ENCODE assay signal across 9 mouse cellular contexts in the genomic region with DNA sequence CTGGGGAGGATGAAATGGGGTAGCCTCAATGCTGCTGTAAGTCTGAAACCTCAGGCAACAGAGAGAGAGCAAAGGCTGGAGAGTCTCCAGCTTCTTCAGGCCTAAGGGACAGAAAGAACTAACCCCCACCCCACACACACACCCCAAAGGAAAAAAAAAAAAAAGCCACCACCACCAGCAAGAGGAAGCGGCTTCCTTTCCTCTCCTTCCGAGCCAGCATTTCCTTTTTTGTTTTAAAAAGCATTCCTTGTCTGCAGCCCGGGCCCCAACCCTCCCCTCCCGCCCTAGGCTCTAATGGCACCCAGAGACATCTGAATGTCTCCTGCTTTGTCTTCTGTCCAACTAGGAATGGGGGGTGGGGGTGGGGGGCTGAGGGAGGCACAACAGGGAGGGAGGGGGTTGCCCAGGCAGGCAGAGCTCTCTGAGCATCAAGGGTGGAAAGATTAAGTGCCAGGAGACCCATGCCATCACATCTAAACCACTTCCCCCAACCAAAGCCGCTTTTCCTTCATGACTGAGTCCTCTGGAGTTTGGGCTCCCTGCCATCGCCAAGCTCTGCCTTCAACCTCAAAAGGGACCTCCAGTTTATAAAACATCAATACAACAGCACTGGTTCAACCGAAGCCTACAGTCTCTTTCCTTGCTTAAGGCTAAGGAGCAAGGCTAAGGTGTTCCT. TPM values are rescaled to one million over a fixed set of nuclear protein-coding genes. Genes with fewer than 3 reads are reported as not detected.
A peak's percentile ranks its signal among the peaks of the same experiment; 100 is the strongest.
DNase-seq lines count a peak whose midpoint lies in the region; ATAC-seq and TF ChIP-seq lines count a peak whose summit lies in the region.
"Had no signal": no experiment of that assay in that cellular context is flagged by ENCODE, and none has a peak within 500 bp of the region (broad histone marks: within the 10 kb centered on the region; RNA-seq: fewer than 3 reads in every experiment).

No protein-coding gene starts in this region.

- ATAC-seq in forebrain, embryonic 13.5 days: no peak
- no peak for ATAC-seq in forebrain, embryonic 16.5 days
- no peak for ATAC-seq in megakaryocyte, adult 5-6 weeks (ENCODE audit: poor library complexity, severe bottlenecking)
- ATAC-seq in megakaryocyte progenitor cell, adult 5-6 weeks (replicated peaks; ENCODE audit: poor library complexity): no peak

- 0 out of 2 replicates have a peak, but pooled peaks cover 3% of the 10 kb centered on the region for H3K36me3 ChIP-seq in forebrain, embryonic 13.5 days (ENCODE audit: poor library complexity, severe bottlenecking)
- H3K36me3 ChIP-seq in forebrain, embryonic 16.5 days (ENCODE audit: control insufficient read depth, insufficient read depth): no peaks in the 10 kb centered on the region
- peaks cover 77% of the 10 kb centered on the region for H3K36me3 ChIP-seq in megakaryocyte, embryonic 14.5 days (replicated peaks; ENCODE audit: low read length)
- H3K36me3 ChIP-seq in small intestine, adult 2 months (ENCODE audit: control insufficient read depth, insufficient read depth, low read length): peaks cover 10% of the 10 kb centered on the region

- 38% methylated on average over 7 of the region's 7 CpGs for WGBS in forebrain, embryonic 13.5 days
- 24% methylated on average over 7 of the region's 7 CpGs for WGBS in forebrain, embryonic 16.5 days
- 65% methylated on average over 7 of the region's 7 CpGs for WGBS in small intestine, adult 2 months

- no peak overlapping the region for H3K4me3 ChIP-seq in forebrain, embryonic 13.5 days
- no peak overlapping the region for H3K4me3 ChIP-seq in forebrain, embryonic 16.5 days (replicated peaks; ENCODE audit: low read length)
- H3K4me3 ChIP-seq in megakaryocyte, embryonic 14.5 days (replicated peaks): peak overlapping the region; percentile 85
- no peak overlapping the region for H3K4me3 ChIP-seq in small intestine, adult 2 months (ENCODE audit: low read depth, low read length)

- no peak for TF ChIP-seq POLR2A in small intestine, adult 2 months (IDR thresholded peaks at IDR 0.05; ENCODE audit: low read depth, low read length)

- peak; percentile 58 for DNase-seq in induced T-regulatory cell, adult 2 months (ENCODE audit: low read depth)
- no peak for DNase-seq in cerebellum, adult 9-11 months
- DNase-seq: gastrocnemius, postnatal 25 days had no signal

- H3K9me3 ChIP-seq in forebrain, embryonic 13.5 days (replicated peaks): no peaks in the 10 kb centered on the region
- no peaks in the 10 kb centered on the region for H3K9me3 ChIP-seq in forebrain, embryonic 16.5 days (ENCODE audit: control insufficient read depth, low read length)
- peaks cover 4% of the 10 kb centered on the region; the same call in 1 of the 2 replicates for H3K9me3 ChIP-seq in megakaryocyte, embryonic 14.5 days

- H3K9ac ChIP-seq in forebrain, embryonic 13.5 days: 0 out of 2 replicates have a peak overlapping the region, but pooled peaks have one; percentile 12
- no peak overlapping the region for H3K9ac ChIP-seq in forebrain, embryonic 16.5 days (replicated peaks; ENCODE audit: low read depth, low read length)

- no peaks in the 10 kb centered on the region for H3K27me3 ChIP-seq in forebrain, embryonic 13.5 days
- no peaks in the 10 kb centered on the region for H3K27me3 ChIP-seq in forebrain, embryonic 16.5 days (replicated peaks; ENCODE audit: control insufficient read depth, insufficient read depth, low read length)
- H3K27me3 ChIP-seq in megakaryocyte, embryonic 14.5 days (replicated peaks): no peaks in the 10 kb centered on the region
- H3K27me3 ChIP-seq in small intestine, adult 2 months (ENCODE audit: control insufficient read depth, insufficient read depth, low read length): no peaks in the 10 kb centered on the region

- no peak overlapping the region for H3K4me2 ChIP-seq in forebrain, embryonic 13.5 days
- H3K4me2 ChIP-seq in forebrain, embryonic 16.5 days (ENCODE audit: low read length): no peak overlapping the region

- H3K4me1 ChIP-seq in forebrain, embryonic 13.5 days: peaks cover 21% of the 10 kb centered on the region
- H3K4me1 ChIP-seq in forebrain, embryonic 16.5 days (replicated peaks; ENCODE audit: control insufficient read depth, insufficient read depth, low read length): peaks cover 18% of the 10 kb centered on the region
- H3K4me1 ChIP-seq in megakaryocyte, embryonic 14.5 days: peaks cover 97% of the 10 kb centered on the region
- peaks cover 52% of the 10 kb centered on the region for H3K4me1 ChIP-seq in small intestine, adult 2 months (ENCODE audit: control insufficient read depth, insufficient read depth, insufficient read length, low read length)

- H3K27ac ChIP-seq in forebrain, embryonic 13.5 days: 0 out of 2 replicates have a peak overlapping the region, but pooled peaks have one; percentile 16
- H3K27ac ChIP-seq in forebrain, embryonic 16.5 days (ENCODE audit: low read length): no peak overlapping the region
- H3K27ac ChIP-seq in small intestine, adult 2 months (ENCODE audit: insufficient read depth, low read depth, low read length): peak overlapping the region; percentile 85

- TF ChIP-seq CTCF in small intestine, adult 2 months (IDR thresholded peaks at IDR 0.05; ENCODE audit: extremely low read depth, insufficient read length, insufficient replicate concordance, low read depth, low read length): no peak

RNA-seq across cellular contexts. Expression of gene Ksr1, which starts 10.4 kb away (rescaled TPM):
- 4.0 and 4.1 TPM in 2 replicates for polyA plus RNA-seq in forebrain, embryonic 13.5 days (2015; fragmentation: Nextera tagmentation; extraction: Ambion mirVana)
- polyA plus RNA-seq in forebrain, embryonic 16.5 days (2015; fragmentation: Nextera tagmentation; extraction: Ambion mirVana): 3.7 and 5.1 TPM in 2 replicates
- 46.5 and 208 TPM in 2 replicates for polyA plus RNA-seq in megakaryocyte, embryonic 14.5 days (2012; ENCODE audit: insufficient read depth, low replicate concordance)
- 6.4 and 6.8 TPM in 2 replicates for total RNA-seq in megakaryocyte, adult 5-6 weeks (2015)
- 5.2 and 10.8 TPM in 2 replicates for total RNA-seq in megakaryocyte, adult 5-6 weeks (2017)
- 43.9 and 106 TPM in 2 replicates for polyA plus RNA-seq in small intestine, adult 2 months (2012; rRNA removed)
- 7.1 and 8.7 TPM in 2 replicates for total RNA-seq in megakaryocyte progenitor cell, adult 5-6 weeks (2015)
- 6.0 and 7.2 TPM in 2 replicates for total RNA-seq in megakaryocyte progenitor cell, adult 5-6 weeks (2017)
